In the genomic region with DNA sequence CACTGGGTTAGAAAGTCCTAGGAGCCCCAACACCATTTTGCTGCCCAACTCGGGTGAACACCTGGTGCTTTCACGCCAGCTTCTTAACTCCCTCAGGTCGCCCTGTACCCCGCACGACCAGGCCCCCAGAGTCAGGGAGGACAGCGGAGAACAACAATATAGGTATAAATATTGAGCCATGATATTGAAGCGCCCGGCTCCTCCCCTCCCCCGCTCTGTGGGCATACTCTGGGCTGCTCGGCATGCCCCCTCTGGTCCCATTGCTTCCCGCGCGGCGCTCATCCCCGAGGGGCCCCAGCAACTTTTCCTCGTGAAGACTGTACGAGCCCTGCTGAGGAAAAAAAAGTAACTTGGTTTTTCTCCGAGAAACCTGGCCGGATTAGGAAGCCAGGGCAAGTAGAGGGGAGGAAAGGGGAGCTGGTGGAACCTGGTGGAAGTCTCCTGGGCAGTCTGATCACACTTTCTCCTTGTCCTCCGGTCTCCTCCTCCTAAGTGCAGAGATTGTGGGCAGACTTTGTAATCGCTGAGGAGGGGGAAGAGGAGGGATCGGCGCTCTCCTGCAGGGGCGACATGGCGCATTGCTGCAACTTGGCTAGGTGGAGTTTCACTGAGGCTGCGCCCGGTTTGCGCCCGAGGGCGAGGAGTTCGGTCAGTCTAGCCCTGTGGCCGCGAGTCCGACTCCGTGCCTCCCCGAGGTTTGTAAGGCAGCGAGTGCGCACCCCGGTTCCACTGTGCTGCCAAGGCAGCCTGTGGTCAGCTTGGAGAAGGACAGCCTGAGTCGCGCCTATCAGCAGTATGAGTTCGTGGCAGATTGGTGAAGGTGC, we compare ENCODE assay signal across 8 mouse cellular contexts. TPM values are rescaled to one million over a fixed set of nuclear protein-coding genes. Genes with fewer than 3 reads are reported as not detected.
DNase-seq lines count a peak whose midpoint lies in the region; ATAC-seq lines count a peak whose summit lies in the region.

No protein-coding gene starts in this region.

- no peaks in the 10 kb centered on the region for H3K9me3 ChIP-seq in lung, embryonic 15.5 days
- H3K9me3 ChIP-seq in embryonic facial prominence, embryonic 15.5 days (replicated peaks), result no peaks in the 10 kb centered on the region
- H3K9me3 ChIP-seq in limb, embryonic 10.5 days (replicated peaks), result no peaks in the 10 kb centered on the region

- no peak overlapping the region for H3K9ac ChIP-seq in lung, embryonic 15.5 days
- peak overlapping the region; percentile 12; the same call in 1 of the 2 replicates for H3K9ac ChIP-seq in embryonic facial prominence, embryonic 15.5 days

- 0 out of 2 replicates have a peak, but pooled peaks cover 12% of the 10 kb centered on the region for H3K4me1 ChIP-seq in lung, embryonic 15.5 days
- peaks cover 24% of the 10 kb centered on the region for H3K4me1 ChIP-seq in embryonic facial prominence, embryonic 15.5 days
- H3K4me1 ChIP-seq in limb, embryonic 10.5 days, result peaks cover 30% of the 10 kb centered on the region

- WGBS in lung, embryonic 15.5 days, result under 1% methylated on average over 42 of the region's 42 CpGs
- WGBS in embryonic facial prominence, embryonic 15.5 days, result under 1% methylated on average over 42 of the region's 42 CpGs
- 1% methylated on average over 42 of the region's 42 CpGs for WGBS in limb, embryonic 10.5 days

- ATAC-seq in lung, embryonic 15.5 days (ENCODE audit: borderline replicate concordance, extremely low read depth, low FRiP score, low TSS enrichment), result peak; percentile 46
- 0 out of 2 replicates have a peak, but pooled peaks have one; percentile 15 for ATAC-seq in embryonic facial prominence, embryonic 15.5 days (ENCODE audit: insufficient number of reproducible peaks, low FRiP score, low TSS enrichment, low read depth)

- H3K4me2 ChIP-seq in lung, embryonic 15.5 days, result peak overlapping the region; percentile 82
- H3K4me2 ChIP-seq in embryonic facial prominence, embryonic 15.5 days (replicated peaks), result peak overlapping the region; percentile 77

- peak overlapping the region; percentile 42 for H3K4me3 ChIP-seq in lung, embryonic 15.5 days
- peak overlapping the region; percentile 43 for H3K4me3 ChIP-seq in embryonic facial prominence, embryonic 15.5 days (replicated peaks)
- H3K4me3 ChIP-seq in limb, embryonic 10.5 days, result peak overlapping the region; percentile 53

- no peaks in the 10 kb centered on the region for H3K36me3 ChIP-seq in lung, embryonic 15.5 days
- H3K36me3 ChIP-seq in embryonic facial prominence, embryonic 15.5 days, result no peaks in the 10 kb centered on the region
- no peaks in the 10 kb centered on the region for H3K36me3 ChIP-seq in limb, embryonic 10.5 days

- DNase-seq in lung, postnatal 14 days, result no peak
- peak; percentile 65 for DNase-seq in limb, embryonic 10.5 days (ENCODE audit: low spot score)
- peak; percentile 21 for DNase-seq in retina, postnatal 1 day
- DNase-seq in ovary, postnatal 14 days (ENCODE audit: low spot score), result no peak
- no peak for DNase-seq in right cerebral cortex, postnatal 36 days (ENCODE audit: low spot score in 2 of 2)
- DNase-seq in heart, adult 11 months, result no peak

- no peak overlapping the region for H3K27ac ChIP-seq in lung, embryonic 15.5 days
- H3K27ac ChIP-seq in embryonic facial prominence, embryonic 15.5 days (replicated peaks), result no peak overlapping the region
- H3K27ac ChIP-seq in limb, embryonic 10.5 days, result no peak overlapping the region

- H3K27me3 ChIP-seq in lung, embryonic 15.5 days, result peaks cover 45% of the 10 kb centered on the region
- H3K27me3 ChIP-seq in embryonic facial prominence, embryonic 15.5 days, result peaks cover 46% of the 10 kb centered on the region
- H3K27me3 ChIP-seq in limb, embryonic 10.5 days (ENCODE audit: low read depth, poor library complexity, severe bottlenecking), result peaks cover 64% of the 10 kb centered on the region

RNA-seq across cellular contexts. Expression of a gene that starts 23.6 kb away (rescaled TPM):
- polyA plus RNA-seq in lung, embryonic 15.5 days (2015; fragmentation: Nextera tagmentation; extraction: Ambion mirVana), result not detected in 2 replicates
- polyA plus RNA-seq in embryonic facial prominence, embryonic 15.5 days (2015; fragmentation: Nextera tagmentation; extraction: Ambion mirVana), result not detected in 2 replicates
- not detected in 2 replicates for polyA plus RNA-seq in limb, embryonic 10.5 days (2016; fragmentation: Nextera tagmentation; extraction: Ambion mirVana)

RNA-seq across cellular contexts. Expression of a gene that starts 32.8 kb away (rescaled TPM):
- polyA plus RNA-seq in lung, embryonic 15.5 days (2015; fragmentation: Nextera tagmentation; extraction: Ambion mirVana), result 0.22 TPM in 1 of 2 replicates, not detected in the other
- polyA plus RNA-seq in embryonic facial prominence, embryonic 15.5 days (2015; fragmentation: Nextera tagmentation; extraction: Ambion mirVana), result not detected in 2 replicates
- polyA plus RNA-seq in limb, embryonic 10.5 days (2016; fragmentation: Nextera tagmentation; extraction: Ambion mirVana), result not detected in 2 replicates

RNA-seq across cellular contexts. Expression of a gene that starts 45.3 kb away (rescaled TPM):
- polyA plus RNA-seq in lung, embryonic 15.5 days (2015; fragmentation: Nextera tagmentation; extraction: Ambion mirVana), result not detected in 2 replicates
- polyA plus RNA-seq in embryonic facial prominence, embryonic 15.5 days (2015; fragmentation: Nextera tagmentation; extraction: Ambion mirVana), result not detected in 2 replicates
- not detected in 2 replicates for polyA plus RNA-seq in limb, embryonic 10.5 days (2016; fragmentation: Nextera tagmentation; extraction: Ambion mirVana)

RNA-seq across cellular contexts. Expression of a gene that starts 59.3 kb away (rescaled TPM):
- not detected in 2 replicates for polyA plus RNA-seq in lung, embryonic 15.5 days (2015; fragmentation: Nextera tagmentation; extraction: Ambion mirVana)
- polyA plus RNA-seq in embryonic facial prominence, embryonic 15.5 days (2015; fragmentation: Nextera tagmentation; extraction: Ambion mirVana), result not detected in 2 replicates
- polyA plus RNA-seq in limb, embryonic 10.5 days (2016; fragmentation: Nextera tagmentation; extraction: Ambion mirVana), result not detected in 2 replicates

Comparison
In these comparisons a context has a peak if more than half of its experiments do, and no peak if none do; other contexts are left out.
1. DNase-seq: peak in limb, embryonic 10.5 days (single experiment) and retina, postnatal 1 day (single experiment); none in lung, postnatal 14 days (single experiment), ovary, postnatal 14 days (single experiment), right cerebral cortex, postnatal 36 days (0 of 2) and heart, adult 11 months (single experiment).
2. Peak in every context shown above with its lines, with median percentiles within 50 percentile points of each other: H3K4me3 ChIP-seq.